Comparison of ENCODE assay signal across 7 mouse cellular contexts in the genomic region with DNA sequence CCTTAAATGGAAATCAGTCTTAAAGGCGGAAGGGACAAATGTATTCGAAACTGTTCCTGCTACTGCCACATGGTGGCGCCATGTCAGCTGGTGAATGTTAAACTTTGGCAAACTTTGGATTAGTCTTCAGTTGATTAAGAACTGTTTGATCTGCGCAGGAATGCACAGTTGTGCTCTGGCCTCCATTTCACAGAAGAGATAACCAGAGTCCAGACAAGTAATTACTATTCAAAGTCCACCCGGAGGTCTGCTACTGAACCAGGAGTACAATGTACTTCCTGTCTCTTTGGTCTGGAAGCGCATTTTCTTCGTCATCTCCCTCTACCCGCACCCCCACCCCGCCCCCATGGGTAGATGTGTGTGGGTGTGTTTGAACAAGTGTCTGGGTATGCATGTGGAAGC.
DNase-seq lines count a peak whose midpoint lies in the region; ATAC-seq and TF ChIP-seq lines count a peak whose summit lies in the region.

No protein-coding gene starts in this region.

- H3K4me3 ChIP-seq in heart, postnatal 0 days (ENCODE audit: low read depth, low read length): 0 out of 2 replicates have a peak overlapping the region, but pooled peaks have one; percentile 17

- H3K4me1 ChIP-seq in heart, postnatal 0 days (ENCODE audit: control insufficient read depth, insufficient read depth): 0 out of 2 replicates have a peak, but pooled peaks cover 4% of the 10 kb centered on the region

- no peak for TF ChIP-seq POLR2A in brain, embryonic 14.5 days (IDR thresholded peaks at IDR 0.05; ENCODE audit: borderline replicate concordance, extremely low read depth, insufficient read depth, insufficient read length, poor library complexity, severe bottlenecking)

- H3K4me2 ChIP-seq in heart, postnatal 0 days (ENCODE audit: low read depth, low read length): peak overlapping the region; percentile 44; the same call in 1 of the 2 replicates

- H3K27me3 ChIP-seq in heart, postnatal 0 days (ENCODE audit: control insufficient read depth, insufficient read depth, low read length): no peaks in the 10 kb centered on the region
- no peaks in the 10 kb centered on the region for H3K27me3 ChIP-seq in splenic B cell, adult 2 months (ENCODE audit: control insufficient read depth, insufficient read depth, low read length, poor library complexity, severe bottlenecking)

- no peak overlapping the region for H3K9ac ChIP-seq in heart, postnatal 0 days (replicated peaks; ENCODE audit: low read depth, low read length)

- H3K9me3 ChIP-seq in heart, postnatal 0 days (replicated peaks; ENCODE audit: control insufficient read depth, low read length): no peaks in the 10 kb centered on the region

- no peak for TF ChIP-seq EP300 in heart, postnatal 0 days (IDR thresholded peaks at IDR 0.05; ENCODE audit: low read depth)

- TF ChIP-seq CTCF in brain, embryonic 14.5 days (IDR thresholded peaks at IDR 0.05; ENCODE audit: borderline replicate concordance, extremely low read depth, insufficient read depth, insufficient read length): peak; percentile 68; the same call in 1 of the 2 replicates
- TF ChIP-seq CTCF in heart, postnatal 0 days (IDR thresholded peaks at IDR 0.05; ENCODE audit: low read depth): peak; percentile 69

- H3K36me3 ChIP-seq in heart, postnatal 0 days (replicated peaks; ENCODE audit: control insufficient read depth, insufficient read depth, low read length): no peaks in the 10 kb centered on the region
- H3K36me3 ChIP-seq in splenic B cell, adult 2 months (ENCODE audit: control insufficient read depth, insufficient read depth, low read length, poor library complexity, severe bottlenecking): no peaks in the 10 kb centered on the region

- H3K27ac ChIP-seq in heart, postnatal 0 days (ENCODE audit: low read depth): no peak overlapping the region

- no peak for ATAC-seq in heart, postnatal 0 days (ENCODE audit: insufficient read depth, low read depth)

- DNase-seq in 416B (ENCODE audit: low read depth): peak; percentile 85
- peak; percentile 82 for DNase-seq in CD4-positive helper T cell, adult 2 months (ENCODE audit: low read depth, low spot score)
- peak; percentile 65 for DNase-seq in brain, embryonic 14.5 days (ENCODE audit: low read depth)
- DNase-seq in heart, postnatal 0 days (ENCODE audit: low spot score): peak; percentile 54
- peak; percentile 20 for DNase-seq in layer of hippocampus, adult 9-10 months (ENCODE audit: low spot score)
- peak; percentile 19 for DNase-seq in lung, postnatal 25 days (ENCODE audit: low spot score)
- DNase-seq in splenic B cell, adult 2 months (ENCODE audit: low read depth, low spot score): peak; percentile 68

- whole genome bisulfite sequencing in heart, postnatal 0 days: 52% methylated on average over 9 of the region's 9 CpGs

Comparison
In these comparisons a context has a peak if more than half of its experiments do, and no peak if none do; other contexts are left out.
1. DNase-seq: peak in every context shown above with its lines; median percentile 85 in 416B; 82 in CD4-positive helper T cell, adult 2 months; 68 in splenic B cell, adult 2 months; 65 in brain, embryonic 14.5 days; 54 in heart, postnatal 0 days; 20 in layer of hippocampus, adult 9-10 months; 19 in lung, postnatal 25 days.